In the genomic region with DNA sequence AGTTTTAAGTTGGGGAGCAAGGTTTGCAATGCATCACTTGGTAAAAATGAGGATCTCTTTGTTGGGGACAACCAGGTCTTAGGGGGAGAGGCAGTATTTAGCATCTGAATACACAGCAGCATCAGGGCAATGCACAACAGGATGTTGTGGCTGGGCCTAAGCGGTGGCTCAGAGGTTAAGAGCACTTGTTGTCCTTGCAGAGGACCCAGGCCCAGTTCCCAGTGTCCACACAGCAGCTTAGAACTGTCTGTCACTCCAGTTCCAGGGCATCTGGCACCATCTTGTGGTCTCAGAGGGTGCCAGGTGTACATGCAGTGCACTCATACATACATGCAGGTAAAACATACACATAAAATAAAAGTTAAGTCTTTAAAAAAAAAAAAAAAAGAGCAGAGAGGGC, we compare ENCODE assay signal across 22 mouse cellular contexts.
A peak's percentile ranks its signal among the peaks of the same experiment; 100 is the strongest.
DNase-seq lines count a peak whose midpoint lies in the region; ATAC-seq and TF ChIP-seq lines count a peak whose summit lies in the region.
"Had no signal": no experiment of that assay in that cellular context is flagged by ENCODE, and none has a peak within 500 bp of the region (broad histone marks: within the 10 kb centered on the region; RNA-seq: fewer than 3 reads in every experiment).

No protein-coding gene starts in this region.

- DNase-seq in intestine, embryonic 14.5 days (ENCODE audit: low spot score), result peak; percentile 50
- DNase-seq in midbrain, embryonic 11.5 days (ENCODE audit: low spot score, missing footprints), result peak; percentile 39
- DNase-seq in midbrain, embryonic 10.5 days (ENCODE audit: low spot score), result no peak
- no peak for DNase-seq in stomach, postnatal 0 days (ENCODE audit: low spot score)
- DNase-seq: adrenal gland, adult 8-10 months; adrenal gland, postnatal 14 days; adrenal gland, postnatal 36 days; cerebellum, adult 11-12 months; cerebellum, adult 2 months; cerebellum, adult 9-10 months; cerebellum, postnatal 10 days; cerebellum, postnatal 25 days had no signal

- H3K4me2 ChIP-seq in intestine, embryonic 14.5 days (ENCODE audit: low read length), result no peak overlapping the region
- H3K4me2 ChIP-seq in intestine, postnatal 0 days (replicated peaks; ENCODE audit: low read depth), result no peak overlapping the region
- H3K4me2 ChIP-seq in midbrain, embryonic 11.5 days, result no peak overlapping the region
- H3K4me2 ChIP-seq in midbrain, embryonic 16.5 days (ENCODE audit: low read length), result no peak overlapping the region
- no peak overlapping the region for H3K4me2 ChIP-seq in midbrain, embryonic 13.5 days (replicated peaks)
- no peak overlapping the region for H3K4me2 ChIP-seq in stomach, postnatal 0 days (replicated peaks; ENCODE audit: low read depth)
- H3K4me2 ChIP-seq in kidney, embryonic 15.5 days, result no peak overlapping the region
- H3K4me2 ChIP-seq: embryonic facial prominence, embryonic 12.5 days had no signal

- no peak for TF ChIP-seq CTCF in intestine, postnatal 0 days (IDR thresholded peaks at IDR 0.05; ENCODE audit: low read depth)
- TF ChIP-seq CTCF in stomach, postnatal 0 days (IDR thresholded peaks at IDR 0.05; ENCODE audit: low read depth), result 0 out of 2 replicates have a peak, but pooled peaks have one; percentile 10

- no peak for ATAC-seq in intestine, embryonic 14.5 days (replicated peaks; ENCODE audit: low FRiP score, low TSS enrichment, low read depth)
- no peak for ATAC-seq in intestine, postnatal 0 days
- no peak for ATAC-seq in midbrain, embryonic 11.5 days (ENCODE audit: low FRiP score)
- no peak for ATAC-seq in midbrain, embryonic 16.5 days
- peak; percentile 28; the same call in 1 of the 2 replicates for ATAC-seq in midbrain, embryonic 13.5 days
- ATAC-seq in stomach, postnatal 0 days (ENCODE audit: low FRiP score, low TSS enrichment), result no peak
- ATAC-seq in kidney, embryonic 15.5 days (replicated peaks; ENCODE audit: low FRiP score), result no peak
- ATAC-seq: activated CD4-positive, CD25-positive, alpha-beta regulatory T cell, adult 4 months; Patski had no signal

- no peak overlapping the region for H3K9ac ChIP-seq in intestine, embryonic 14.5 days (ENCODE audit: low read length)
- no peak overlapping the region for H3K9ac ChIP-seq in intestine, postnatal 0 days (ENCODE audit: low read depth, low read length)
- H3K9ac ChIP-seq in midbrain, embryonic 11.5 days (ENCODE audit: low read length), result no peak overlapping the region
- no peak overlapping the region for H3K9ac ChIP-seq in midbrain, embryonic 16.5 days (ENCODE audit: low read depth, low read length)
- no peak overlapping the region for H3K9ac ChIP-seq in midbrain, embryonic 13.5 days (replicated peaks)
- H3K9ac ChIP-seq in stomach, postnatal 0 days (ENCODE audit: low read length), result no peak overlapping the region
- H3K9ac ChIP-seq in kidney, embryonic 15.5 days, result no peak overlapping the region
- H3K9ac ChIP-seq: embryonic facial prominence, embryonic 12.5 days had no signal

- no peaks in the 10 kb centered on the region for H3K36me3 ChIP-seq in intestine, embryonic 14.5 days (ENCODE audit: control insufficient read depth, insufficient read depth, low read length)
- peaks cover 5% of the 10 kb centered on the region; the same call in 1 of the 2 replicates for H3K36me3 ChIP-seq in intestine, postnatal 0 days (ENCODE audit: control insufficient read depth, insufficient read depth)
- H3K36me3 ChIP-seq in midbrain, embryonic 11.5 days (ENCODE audit: control insufficient read depth, insufficient read depth, low read length), result no peaks in the 10 kb centered on the region
- no peaks in the 10 kb centered on the region for H3K36me3 ChIP-seq in midbrain, embryonic 16.5 days (ENCODE audit: control insufficient read depth, insufficient read depth, low read length)
- 0 out of 2 replicates have a peak, but pooled peaks cover 5% of the 10 kb centered on the region for H3K36me3 ChIP-seq in midbrain, embryonic 13.5 days
- H3K36me3 ChIP-seq in midbrain, embryonic 10.5 days, result no peaks in the 10 kb centered on the region
- no peaks in the 10 kb centered on the region for H3K36me3 ChIP-seq in stomach, postnatal 0 days (ENCODE audit: control insufficient read depth, insufficient read depth, low read length)
- no peaks in the 10 kb centered on the region for H3K36me3 ChIP-seq in kidney, embryonic 15.5 days
- H3K36me3 ChIP-seq: embryonic facial prominence, embryonic 10.5 days; embryonic facial prominence, embryonic 12.5 days; forebrain, embryonic 12.5 days had no signal

- no peak for TF ChIP-seq EP300 in stomach, postnatal 0 days (optimal IDR thresholded peaks at IDR 0.05)

- no peaks in the 10 kb centered on the region for H3K9me3 ChIP-seq in intestine, embryonic 14.5 days (ENCODE audit: control insufficient read depth, low read length)
- H3K9me3 ChIP-seq in intestine, postnatal 0 days (ENCODE audit: control insufficient read depth), result no peaks in the 10 kb centered on the region
- no peaks in the 10 kb centered on the region for H3K9me3 ChIP-seq in midbrain, embryonic 11.5 days (ENCODE audit: control insufficient read depth, low read length)
- H3K9me3 ChIP-seq in midbrain, embryonic 16.5 days (replicated peaks; ENCODE audit: control insufficient read depth, low read length, poor library complexity, severe bottlenecking), result no peaks in the 10 kb centered on the region
- H3K9me3 ChIP-seq in midbrain, embryonic 13.5 days, result no peaks in the 10 kb centered on the region
- H3K9me3 ChIP-seq in midbrain, embryonic 10.5 days (replicated peaks), result no peaks in the 10 kb centered on the region
- H3K9me3 ChIP-seq in stomach, postnatal 0 days (ENCODE audit: control insufficient read depth, low read length), result no peaks in the 10 kb centered on the region
- no peaks in the 10 kb centered on the region for H3K9me3 ChIP-seq in kidney, embryonic 15.5 days (replicated peaks)
- H3K9me3 ChIP-seq: embryonic facial prominence, embryonic 10.5 days; embryonic facial prominence, embryonic 12.5 days; forebrain, embryonic 12.5 days; G1E had no signal

- no peak overlapping the region for H3K4me3 ChIP-seq in intestine, embryonic 14.5 days (ENCODE audit: low read depth, low read length)
- no peak overlapping the region for H3K4me3 ChIP-seq in intestine, postnatal 0 days (ENCODE audit: low read depth, low read length)
- H3K4me3 ChIP-seq in midbrain, embryonic 11.5 days (ENCODE audit: low read depth, low read length), result no peak overlapping the region
- no peak overlapping the region for H3K4me3 ChIP-seq in midbrain, embryonic 16.5 days (ENCODE audit: low read depth, low read length)
- no peak overlapping the region for H3K4me3 ChIP-seq in midbrain, embryonic 13.5 days (replicated peaks)
- no peak overlapping the region for H3K4me3 ChIP-seq in midbrain, embryonic 10.5 days
- H3K4me3 ChIP-seq in stomach, postnatal 0 days (ENCODE audit: low read depth, low read length), result no peak overlapping the region
- no peak overlapping the region for H3K4me3 ChIP-seq in kidney, embryonic 15.5 days (replicated peaks)
- H3K4me3 ChIP-seq: embryonic facial prominence, embryonic 10.5 days; embryonic facial prominence, embryonic 12.5 days had no signal

- H3K27ac ChIP-seq in intestine, embryonic 14.5 days (ENCODE audit: low read depth), result no peak overlapping the region
- no peak overlapping the region for H3K27ac ChIP-seq in intestine, postnatal 0 days (ENCODE audit: low read depth, low read length)
- no peak overlapping the region for H3K27ac ChIP-seq in midbrain, embryonic 11.5 days (ENCODE audit: low read depth, low read length)
- no peak overlapping the region for H3K27ac ChIP-seq in midbrain, embryonic 16.5 days (ENCODE audit: low read length)
- no peak overlapping the region for H3K27ac ChIP-seq in midbrain, embryonic 13.5 days
- no peak overlapping the region for H3K27ac ChIP-seq in midbrain, embryonic 10.5 days (replicated peaks)
- no peak overlapping the region for H3K27ac ChIP-seq in stomach, postnatal 0 days (replicated peaks)
- H3K27ac ChIP-seq in kidney, embryonic 15.5 days, result no peak overlapping the region
- H3K27ac ChIP-seq: embryonic facial prominence, embryonic 12.5 days had no signal

- WGBS in intestine, embryonic 14.5 days, result 68% methylated on average over 1 of the region's 1 CpGs
- 81% methylated on average over 1 of the region's 1 CpGs for WGBS in intestine, postnatal 0 days
- WGBS in midbrain, embryonic 11.5 days, result 68% methylated on average over 1 of the region's 1 CpGs
- 63% methylated on average over 1 of the region's 1 CpGs for WGBS in midbrain, embryonic 16.5 days
- 60% methylated on average over 1 of the region's 1 CpGs for WGBS in midbrain, embryonic 13.5 days
- 44% methylated on average over 1 of the region's 1 CpGs for WGBS in midbrain, embryonic 10.5 days
- 80% methylated on average over 1 of the region's 1 CpGs for WGBS in stomach, postnatal 0 days
- whole genome bisulfite sequencing in kidney, embryonic 15.5 days, result 64% methylated on average over 1 of the region's 1 CpGs

- H3K27me3 ChIP-seq in intestine, embryonic 14.5 days (replicated peaks; ENCODE audit: control insufficient read depth, insufficient read depth, low read length), result no peaks in the 10 kb centered on the region
- no peaks in the 10 kb centered on the region for H3K27me3 ChIP-seq in intestine, postnatal 0 days (replicated peaks; ENCODE audit: control insufficient read depth, insufficient read depth, low read length)
- no peaks in the 10 kb centered on the region for H3K27me3 ChIP-seq in midbrain, embryonic 11.5 days (ENCODE audit: control insufficient read depth, insufficient read depth, low read length)
- H3K27me3 ChIP-seq in midbrain, embryonic 16.5 days (ENCODE audit: control insufficient read depth, insufficient read depth, low read depth, low read length), result no peaks in the 10 kb centered on the region
- H3K27me3 ChIP-seq in midbrain, embryonic 13.5 days, result no peaks in the 10 kb centered on the region; the same call in 1 of the 2 replicates
- H3K27me3 ChIP-seq in midbrain, embryonic 10.5 days (ENCODE audit: low read depth, poor library complexity, severe bottlenecking), result no peaks in the 10 kb centered on the region
- H3K27me3 ChIP-seq in stomach, postnatal 0 days (ENCODE audit: control insufficient read depth, insufficient read depth, low read length), result no peaks in the 10 kb centered on the region
- no peaks in the 10 kb centered on the region for H3K27me3 ChIP-seq in kidney, embryonic 15.5 days
- H3K27me3 ChIP-seq: embryonic facial prominence, embryonic 12.5 days; Patski had no signal

- no peaks in the 10 kb centered on the region for H3K4me1 ChIP-seq in intestine, embryonic 14.5 days (replicated peaks; ENCODE audit: control insufficient read depth, insufficient read depth, low read length)
- no peaks in the 10 kb centered on the region for H3K4me1 ChIP-seq in intestine, postnatal 0 days (replicated peaks; ENCODE audit: control insufficient read depth, insufficient read depth, low read length)
- H3K4me1 ChIP-seq in midbrain, embryonic 11.5 days (ENCODE audit: control insufficient read depth, insufficient read depth, low read length), result peaks cover 8% of the 10 kb centered on the region; the same call in 1 of the 2 replicates
- H3K4me1 ChIP-seq in midbrain, embryonic 16.5 days (ENCODE audit: control insufficient read depth, insufficient read depth, low read length), result peaks cover 5% of the 10 kb centered on the region
- H3K4me1 ChIP-seq in midbrain, embryonic 13.5 days (replicated peaks), result peaks cover 12% of the 10 kb centered on the region
- H3K4me1 ChIP-seq in midbrain, embryonic 10.5 days, result peaks cover 14% of the 10 kb centered on the region
- H3K4me1 ChIP-seq in stomach, postnatal 0 days (replicated peaks; ENCODE audit: control insufficient read depth, insufficient read depth), result no peaks in the 10 kb centered on the region
- H3K4me1 ChIP-seq in kidney, embryonic 15.5 days, result peaks cover 6% of the 10 kb centered on the region

Comparison
In these comparisons a context has a peak if more than half of its experiments do, and no peak if none do; other contexts are left out.
1. DNase-seq: peak in intestine, embryonic 14.5 days (single experiment) and midbrain, embryonic 11.5 days (single experiment); none in midbrain, embryonic 10.5 days (single experiment) and stomach, postnatal 0 days (single experiment).